Mouse (Mus musculus) NIH3T3 (cell line): Measurements from ENCODE around the gene Gm44511.
A peak's percentile ranks its signal among the peaks of the same experiment; 100 is the strongest.
"Not testable (repeated sequence)": the region's sequence is repeated elsewhere in the genome, so short reads cannot be mapped to it uniquely, and the experiment has no call there.

Source experiments
- DNase-seq: peaks from one replicate; pipeline ENCODE4 v3.0.0-alpha.2; 2012; ENCODE audit warnings: low read depth

Gm44511 gene

GRCm38 (mm10) chr6:128841327-128842089, 15.4 kb upstream of the Gm44511 start:
- DNase-seq: no peak

- DNase-seq: not testable (repeated sequence)
Observed at GRCm38 (mm10) chr6:128840669-128841068, 14.6 kb upstream of the Gm44511 start.

- no peak for DNase-seq
Observed at GRCm38 (mm10) chr6:128839921-128840320, 13.8 kb upstream of the Gm44511 start.

DNA sequence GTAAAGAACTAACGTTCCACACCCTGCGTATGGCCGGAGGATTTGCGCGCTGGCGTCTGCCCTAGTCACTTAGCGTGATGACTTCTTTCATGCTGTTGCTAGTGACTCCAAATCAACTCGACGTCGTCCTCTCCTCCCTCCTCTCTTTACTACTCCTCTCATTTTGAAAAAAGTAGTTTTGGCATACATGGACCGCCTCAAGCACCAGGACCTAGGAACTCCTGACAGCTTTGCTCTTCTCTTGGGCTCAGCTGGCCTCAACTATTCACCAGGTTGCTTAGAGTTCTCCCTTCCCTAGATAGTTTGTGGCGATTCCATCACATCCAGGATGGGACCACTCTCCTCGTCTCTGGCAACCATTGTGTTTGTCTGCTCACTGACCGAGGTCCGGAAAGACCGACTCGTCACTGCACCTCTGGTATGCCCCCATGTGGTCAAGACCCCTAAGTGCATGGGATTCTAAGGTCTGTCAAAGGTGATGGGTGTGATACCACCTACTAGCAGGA, 13.2 kb upstream of the Gm44511 start:
- peak; percentile 93 for DNase-seq

DNA sequence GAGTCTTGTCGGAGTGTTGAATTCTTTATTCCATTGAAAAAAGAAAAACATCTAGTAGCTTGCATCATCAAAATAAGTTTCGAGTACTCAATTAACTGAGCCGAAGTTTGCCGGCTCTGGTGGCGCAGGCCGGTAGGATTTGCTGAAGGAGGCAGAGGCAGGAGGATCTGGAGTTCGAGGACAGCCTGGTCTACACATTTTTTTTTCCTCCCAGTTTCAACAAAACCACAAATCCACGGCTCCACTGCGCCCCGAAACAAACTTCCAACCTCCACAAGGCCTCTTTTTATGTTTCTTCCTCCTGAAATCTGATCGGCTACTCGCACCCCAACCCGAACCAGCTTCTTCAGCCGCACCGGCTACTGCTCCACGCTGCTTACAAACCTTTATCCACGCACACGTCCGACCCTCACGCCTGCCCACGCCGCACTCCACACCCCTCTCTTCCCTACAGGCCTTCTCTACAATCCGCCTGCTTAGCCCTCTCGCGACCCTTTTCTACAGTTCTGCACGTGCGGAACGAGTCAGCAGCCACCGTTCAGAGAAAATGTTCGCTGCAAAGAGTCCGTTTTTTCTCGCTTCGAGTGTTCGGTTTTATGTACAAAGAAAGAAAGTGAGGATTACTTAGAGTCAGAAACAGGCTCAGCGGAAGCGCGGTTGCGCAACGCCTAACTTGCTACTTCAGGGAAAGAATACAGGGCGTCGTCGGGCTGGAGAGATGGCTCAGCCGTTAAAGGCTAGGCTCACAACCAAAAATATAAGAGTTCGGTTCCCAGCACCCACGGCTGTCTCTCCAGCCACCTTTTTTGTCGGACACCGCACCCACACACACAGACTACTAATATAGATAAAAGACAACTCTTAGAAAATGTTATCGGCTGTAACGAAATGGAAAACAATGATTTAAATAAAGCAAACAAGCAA, 12.5 kb upstream of the Gm44511 start:
- DNase-seq: peak; percentile 96

GRCm38 (mm10) chr6:128837454-128838341, 11.6 kb upstream of the Gm44511 start:
- peak; percentile 32 for DNase-seq

DNA sequence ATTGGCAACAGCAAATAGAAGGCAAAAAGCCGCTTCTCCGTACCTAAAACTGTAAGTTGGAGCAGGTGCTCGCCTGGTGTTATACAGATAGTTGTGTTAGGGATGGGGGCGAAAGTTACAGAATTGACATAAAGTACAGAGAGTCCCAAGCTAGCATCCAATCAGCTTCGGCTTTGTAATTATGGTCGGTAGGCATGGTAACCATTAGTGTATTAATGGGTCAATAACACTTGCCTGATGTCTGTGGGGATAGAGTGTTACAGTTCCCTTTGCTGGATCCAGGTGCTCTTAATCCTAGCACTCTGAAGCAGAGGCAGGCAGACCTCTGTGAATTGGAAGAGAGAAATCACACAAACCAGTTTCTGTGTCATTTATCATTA, 10.8 kb upstream of the Gm44511 start:
- DNase-seq: no peak

GRCm38 (mm10) chr6:128836191-128836954, 10.3 kb upstream of the Gm44511 start:
- DNase-seq: no peak

- DNase-seq: no peak
Observed at GRCm38 (mm10) chr6:128835571-128835970, 9.5 kb upstream of the Gm44511 start.

DNA sequence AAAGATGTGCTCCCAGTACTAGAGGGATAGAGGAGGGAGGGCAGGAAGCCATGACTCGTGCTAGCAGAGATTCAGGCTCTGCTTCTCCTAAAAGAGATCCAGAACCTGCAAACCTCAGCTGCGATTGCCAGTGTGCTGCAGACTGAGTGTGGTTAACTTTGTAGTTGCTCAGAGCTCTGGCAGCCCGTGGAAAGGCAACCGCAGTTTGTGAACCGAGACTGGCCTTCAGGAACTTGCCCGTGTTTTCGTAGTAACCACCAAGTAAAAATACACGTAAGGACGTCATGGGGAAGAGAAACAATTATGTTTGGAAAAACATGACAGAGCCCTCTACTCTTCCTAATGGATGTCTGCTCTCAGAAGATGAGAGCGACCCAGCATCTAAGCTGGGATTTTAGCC, 6.9 kb upstream of the Gm44511 start:
- no peak for DNase-seq

DNA sequence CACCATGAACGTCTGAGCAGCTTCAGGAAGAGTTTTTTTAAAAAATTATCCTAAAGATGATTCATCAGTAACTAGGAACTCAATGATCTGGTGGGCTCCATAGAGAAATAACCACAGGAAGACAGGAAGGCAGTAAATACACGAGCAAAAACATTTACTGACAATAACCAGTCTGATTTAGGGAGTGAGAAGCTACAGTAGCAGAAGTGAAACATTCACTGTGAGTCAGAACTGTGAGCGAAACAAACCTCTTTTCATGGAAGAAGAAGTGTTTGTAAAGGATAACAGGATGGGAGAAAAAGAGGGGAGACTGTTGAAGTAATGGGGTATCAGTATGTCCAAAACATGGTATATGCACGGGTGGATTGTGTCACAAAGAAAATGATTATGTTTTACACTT, 3.7 kb upstream of the Gm44511 start:
- no peak for DNase-seq

- no peak for DNase-seq
Observed at GRCm38 (mm10) chr6:128826781-128827180, 666 bp upstream of the Gm44511 start.

DNA sequence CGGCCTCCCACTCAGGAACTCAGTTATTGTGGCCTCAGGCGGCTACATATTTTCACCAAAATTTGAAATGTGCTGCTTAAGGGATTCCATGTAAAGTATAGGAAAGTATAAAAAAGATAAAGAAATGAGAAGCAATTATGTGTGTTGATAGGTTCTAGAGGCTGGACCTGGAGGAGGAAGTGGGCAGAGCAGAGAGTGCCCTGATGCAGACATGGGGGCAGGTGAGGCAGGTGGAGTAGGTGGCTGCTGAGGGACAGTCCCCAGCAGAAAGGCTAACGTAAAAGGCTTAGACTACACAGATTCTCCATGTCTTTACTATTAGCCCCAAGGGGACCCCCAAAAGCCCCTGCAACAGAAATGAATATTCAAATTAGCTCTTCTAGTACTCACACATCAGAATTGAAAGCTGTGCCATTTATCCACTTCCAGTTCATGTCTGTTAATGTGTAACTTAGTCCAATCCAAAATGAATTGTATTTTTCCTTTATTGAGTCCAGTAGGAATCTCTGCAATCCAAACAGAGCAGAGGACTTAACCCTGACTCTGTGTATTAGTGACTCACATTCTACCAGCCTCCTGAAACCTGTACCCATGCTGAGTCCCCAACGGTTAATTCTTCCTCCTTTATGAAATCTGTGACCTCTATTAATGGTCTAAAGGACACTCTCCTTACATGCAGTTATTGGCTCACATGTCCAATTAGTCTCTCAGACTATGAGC, 7.9 kb downstream of the Gm44511 start:
- no peak for DNase-seq

DNA sequence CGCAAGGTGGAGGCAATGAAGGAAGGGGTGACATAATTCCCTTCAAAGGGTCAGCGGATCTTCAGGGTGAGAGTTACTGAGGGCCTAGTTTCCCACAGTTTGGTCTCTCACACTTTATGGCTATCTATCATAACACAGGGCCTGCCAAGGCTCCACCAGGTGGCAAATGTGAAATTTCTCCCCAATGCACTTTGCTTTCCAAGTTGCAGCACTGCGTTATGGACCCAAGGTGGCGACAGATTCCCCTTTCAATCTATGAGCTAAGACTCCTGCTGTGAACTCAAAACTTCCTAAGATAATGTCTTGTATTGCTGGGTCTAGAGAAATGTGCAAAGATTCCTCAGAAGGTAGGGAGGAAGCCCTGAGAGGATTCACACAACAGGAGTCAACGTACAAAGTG, 17.6 kb downstream of the Gm44511 start:
- peak; percentile 66 for DNase-seq

DNA sequence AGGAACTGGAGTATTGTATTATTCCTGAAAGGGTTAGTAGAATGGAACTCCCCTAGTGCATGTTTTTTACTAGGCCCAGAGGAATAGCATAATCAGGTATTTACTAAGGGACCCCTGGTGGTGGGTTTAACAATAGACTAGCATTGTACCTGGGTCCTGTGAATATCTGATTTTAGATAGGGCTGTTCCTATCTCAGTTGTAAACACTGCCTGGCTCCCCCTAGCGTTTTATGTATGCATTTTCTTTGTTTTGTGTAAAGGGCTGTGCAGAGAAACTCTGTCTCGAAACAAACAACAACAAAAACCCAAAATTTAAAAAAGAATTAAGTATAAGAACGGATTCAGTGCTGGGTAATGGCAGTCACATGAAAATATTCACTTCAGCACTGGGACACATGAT, 19.1 kb downstream of the Gm44511 start:
- DNase-seq: peak; percentile 34

DNA sequence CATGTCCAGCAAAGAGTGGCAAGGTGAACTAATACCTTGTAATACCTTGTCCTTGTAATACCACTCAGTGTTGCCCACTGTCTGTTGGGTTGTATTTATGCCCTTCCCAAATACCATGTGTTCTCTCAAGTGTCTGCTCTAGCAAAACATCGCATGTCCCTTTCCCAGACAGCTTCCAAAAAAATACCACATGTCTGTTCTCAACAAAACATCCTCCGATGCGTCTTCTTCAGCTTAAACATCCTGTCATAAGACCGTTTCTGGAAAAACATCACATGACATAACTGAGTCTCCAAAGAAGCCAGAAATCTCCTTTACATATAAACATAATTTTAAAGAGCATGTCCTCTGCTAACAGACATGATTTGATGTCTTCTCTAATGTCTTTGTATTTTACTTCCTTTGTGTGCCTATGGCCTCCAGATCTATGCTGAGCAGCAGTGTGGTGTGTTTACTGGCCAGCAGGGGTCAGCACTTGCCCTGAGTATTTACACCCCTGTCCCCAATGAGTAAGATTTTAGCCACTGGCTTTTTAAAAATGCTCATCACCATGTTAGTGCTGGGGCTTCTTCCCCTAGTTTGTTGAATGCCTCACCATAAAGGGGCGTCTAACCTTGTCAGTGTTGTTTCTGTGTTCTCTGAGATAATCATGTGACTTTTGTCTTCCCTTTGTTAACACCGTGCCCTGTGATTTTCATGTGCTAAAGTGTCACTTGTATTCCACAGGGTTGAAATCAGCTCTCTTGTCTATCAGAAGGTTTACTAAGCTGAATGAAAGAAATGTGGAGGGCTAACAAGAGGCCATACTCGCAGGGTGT, 21.1 kb downstream of the Gm44511 start:
- not testable (repeated sequence) for DNase-seq

- DNase-seq: peak; percentile 96
Observed at GRCm38 (mm10) chr6:128802999-128803857, 22.9 kb downstream of the Gm44511 start.

GRCm38 (mm10) chr6:128802557-128802956, 23.6 kb downstream of the Gm44511 start:
- peak; percentile 53 for DNase-seq

DNA sequence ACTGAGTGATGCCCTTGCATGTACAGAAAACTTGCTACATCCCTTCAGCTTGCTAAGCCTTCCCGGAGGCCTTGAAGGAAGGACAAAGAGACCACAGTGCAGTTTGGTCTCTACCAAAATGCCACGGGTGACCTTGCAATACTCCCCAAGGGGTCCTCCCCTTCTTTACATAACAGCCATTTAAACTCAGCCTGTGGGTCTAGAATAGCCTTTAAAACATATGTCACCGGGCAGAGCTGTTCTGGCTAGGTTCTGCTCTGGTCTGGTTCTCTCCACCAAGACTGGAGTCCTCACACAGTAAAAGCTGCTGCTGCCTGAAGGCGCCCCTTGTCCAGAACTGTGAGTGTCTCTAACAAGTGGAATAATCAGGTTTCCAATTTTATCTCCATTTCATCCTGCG, 25.4 kb downstream of the Gm44511 start:
- peak; percentile 0 for DNase-seq
